Mouse (Mus musculus) kidney, postnatal 4 days (tissue): ENCODE measurements around the gene Csn2.

Experiments
- DNase-seq, 2 experiments: peaks; one replicate each; pipeline ENCODE4 v3.0.0; 2021; ENCODE audit warnings: mixed read lengths in 2 of 2

Csn2 gene

GRCm38 (mm10) chr5:87699530-87699929, at the start of gene Csn2:
Gene Csn2, minus strand, starts transcription at chr5:87699630.
- DNase-seq, result no peak

- DNase-seq, result no peak
Observed at GRCm38 (mm10) chr5:87734821-87735220, 35.4 kb upstream of the Csn2 start.

- no peak for DNase-seq
Observed at GRCm38 (mm10) chr5:87705891-87706290, 6.5 kb upstream of the Csn2 start.

GRCm38 (mm10) chr5:87665908-87666307, 33.5 kb downstream of the Csn2 start, which contains the start of gene Csn1s1:
Gene Csn1s1, plus strand, starts transcription at chr5:87666208.
- DNase-seq, result no peak

GRCm38 (mm10) chr5:87642787-87643186, 56.6 kb downstream of the Csn2 start:
- peak; percentile 48 to 68 for DNase-seq
